Mouse (Mus musculus): Measurements from ENCODE around the gene Zfyve1. TPM values are rescaled to one million over a fixed set of nuclear protein-coding genes. Genes with fewer than 3 reads are reported as not detected.
"Not testable (repeated sequence)": the region's sequence is repeated elsewhere in the genome, so short reads cannot be mapped to it uniquely, and the experiment has no call there.

Gene Zfyve1
- polyA plus RNA-seq (2014; fragmentation: Nextera tagmentation; extraction: Ambion mirVana), result 19.4 and 21.4 TPM in 2 replicates

DNA sequence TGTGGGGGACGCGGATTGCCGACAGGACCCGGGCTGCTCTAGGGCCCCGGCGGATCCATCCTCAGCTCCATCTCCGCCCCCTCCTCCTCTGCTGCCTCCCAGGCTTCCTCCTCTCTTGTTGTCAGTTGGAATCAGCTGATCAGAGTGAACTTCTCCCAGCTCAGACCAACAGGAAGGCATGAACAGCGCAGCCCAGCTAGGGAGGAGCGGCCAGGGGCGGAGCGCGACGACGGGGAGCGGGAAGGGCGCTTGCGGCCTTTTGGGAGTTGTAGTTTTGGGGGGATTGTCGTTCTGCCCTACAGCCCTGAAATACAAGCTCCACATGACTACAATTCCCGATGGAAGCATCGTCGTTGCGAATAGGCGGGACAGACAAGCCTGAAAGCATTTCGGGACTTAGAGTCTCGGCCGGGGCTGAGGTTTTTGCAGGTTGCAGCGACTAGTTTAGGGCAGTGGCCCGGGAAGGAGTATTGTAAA is at the start of gene Zfyve1:
TSS of gene Zfyve1 (minus strand) at position 198 of the 477 bp plus-strand sequence.
- no peaks in the 10 kb centered on the region for H3K27me3 ChIP-seq (ENCODE audit: control insufficient read depth, insufficient read depth, low read length)
- H3K4me3 ChIP-seq (ENCODE audit: low read depth, low read length), result peak within 1 kb of the TSS; percentile 78
- peak within 1 kb of the TSS; percentile 80 for H3K27ac ChIP-seq (ENCODE audit: low read depth, low read length)
- no peaks in the 10 kb centered on the region; the same call in 1 of the 2 replicates for H3K36me3 ChIP-seq (ENCODE audit: control insufficient read depth, insufficient read depth, low read length)
- peak within 1 kb of the TSS; percentile 89 for H3K9ac ChIP-seq (ENCODE audit: low read length)
- H3K9me3 ChIP-seq (ENCODE audit: control insufficient read depth, low read length), result no peaks in the 10 kb centered on the region
- ATAC-seq (ENCODE audit: low FRiP score) (peak; percentile 99), DNase-seq (ENCODE audit: low spot score, missing footprints) (peak; percentile 98)
- H3K4me1 ChIP-seq (ENCODE audit: control insufficient read depth, insufficient read depth, low read length), result peaks cover 3% of the 10 kb centered on the region
- 0% methylated on average over 28 of the region's 28 CpGs for WGBS
- peak within 1 kb of the TSS; percentile 54 for H3K4me2 ChIP-seq

DNA sequence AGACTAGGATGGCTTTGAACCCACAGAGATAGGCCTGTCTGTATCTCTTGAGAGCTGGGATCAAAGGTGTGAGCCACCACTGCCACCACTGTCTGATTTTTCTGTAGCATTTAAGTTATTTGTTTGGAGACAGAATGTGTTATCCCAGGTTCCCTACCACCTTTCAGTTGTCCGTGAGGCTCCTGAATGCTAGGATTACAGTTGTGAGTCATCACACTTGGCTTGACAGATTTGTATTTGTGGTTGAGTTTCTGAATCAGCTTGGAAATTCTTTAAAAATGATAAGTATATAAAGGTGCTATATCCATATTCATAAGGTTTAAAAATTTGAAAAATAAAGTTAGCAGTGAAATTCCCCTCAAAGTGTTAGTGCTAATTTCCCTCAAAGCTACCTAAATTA is 46.1 kb upstream of the Zfyve1 start:
- Histone ChIP-seq H3K9ac (ENCODE audit: low read length) (no peak overlapping the region), H3K36me3 (ENCODE audit: control insufficient read depth, insufficient read depth, low read length) (peaks cover 9% of the 10 kb centered on the region; the same call in 1 of the 2 replicates)

DNA sequence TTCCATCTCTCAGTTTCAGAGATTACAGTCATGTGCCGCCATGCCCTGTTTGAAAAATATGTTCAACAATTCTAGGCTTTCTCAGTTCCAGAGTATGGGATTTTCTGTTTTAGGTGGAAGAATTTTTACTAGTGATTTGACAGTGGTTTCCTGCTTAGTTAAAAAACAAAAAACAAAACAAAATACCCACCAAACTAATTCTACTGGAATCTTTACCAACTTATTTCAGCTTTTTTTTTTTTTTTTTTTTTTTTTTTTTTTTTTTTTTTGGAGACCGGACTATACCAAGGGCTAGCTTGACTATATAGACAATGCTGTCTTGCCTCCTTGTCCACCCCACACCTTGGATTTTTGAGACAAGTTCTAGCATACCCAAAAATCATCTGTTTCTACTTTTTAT is 44.2 kb upstream of the Zfyve1 start:
- H3K4me3 ChIP-seq (ENCODE audit: low read depth, low read length), result no peak overlapping the region
- H3K9me3 ChIP-seq (ENCODE audit: control insufficient read depth, low read length), result no peaks in the 10 kb centered on the region
- DNase-seq (ENCODE audit: low spot score, missing footprints) (no peak), ATAC-seq (ENCODE audit: low FRiP score) (no peak)
- WGBS, result 90% methylated on average over 2 of the region's 2 CpGs
- no peaks in the 10 kb centered on the region for H3K4me1 ChIP-seq (ENCODE audit: control insufficient read depth, insufficient read depth, low read length)
- no peak overlapping the region for H3K27ac ChIP-seq (ENCODE audit: low read depth, low read length)
- H3K4me2 ChIP-seq, result no peak overlapping the region
- no peak overlapping the region for H3K9ac ChIP-seq (ENCODE audit: low read length)
- H3K27me3 ChIP-seq (ENCODE audit: control insufficient read depth, insufficient read depth, low read length), result no peaks in the 10 kb centered on the region
- H3K36me3 ChIP-seq (ENCODE audit: control insufficient read depth, insufficient read depth, low read length), result peaks cover 13% of the 10 kb centered on the region

More for the DNA sequence above, 46.1 kb upstream of the Zfyve1 start:
- DNase-seq (ENCODE audit: low spot score, missing footprints), result no peak
- 90% methylated on average over 1 of the region's 1 CpGs for WGBS
- no peaks in the 10 kb centered on the region for H3K27me3 ChIP-seq (ENCODE audit: control insufficient read depth, insufficient read depth, low read length)
- no peaks in the 10 kb centered on the region for H3K4me1 ChIP-seq (ENCODE audit: control insufficient read depth, insufficient read depth, low read length)
- H3K4me3 ChIP-seq (ENCODE audit: low read depth, low read length), result no peak overlapping the region
- no peak for ATAC-seq (ENCODE audit: low FRiP score)
- no peaks in the 10 kb centered on the region for H3K9me3 ChIP-seq (ENCODE audit: control insufficient read depth, low read length)
- no peak overlapping the region for H3K4me2 ChIP-seq
- no peak overlapping the region for H3K27ac ChIP-seq (ENCODE audit: low read depth, low read length)

DNA sequence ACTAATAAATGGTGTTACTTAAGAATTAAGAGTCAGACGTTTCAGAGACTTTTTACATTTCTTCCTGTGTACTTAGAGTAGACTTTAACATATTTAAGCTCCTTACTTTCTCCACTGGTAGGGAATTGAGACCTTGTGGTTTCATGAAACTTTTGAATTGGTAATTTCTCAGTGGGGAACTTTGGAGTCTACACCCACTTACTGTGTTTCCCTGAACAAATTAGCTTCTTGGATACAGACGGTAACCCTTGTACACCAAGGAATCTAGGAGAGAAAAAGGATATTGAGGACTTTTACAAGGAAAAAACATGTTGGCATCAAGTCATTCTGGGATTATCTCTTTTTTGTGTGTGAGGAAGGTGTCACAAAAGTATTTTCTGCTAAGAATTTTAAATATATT is 36.8 kb upstream of the Zfyve1 start:
- no peaks in the 10 kb centered on the region for H3K9me3 ChIP-seq (ENCODE audit: control insufficient read depth, low read length)
- no peak overlapping the region for H3K27ac ChIP-seq (ENCODE audit: low read depth, low read length)
- H3K36me3 ChIP-seq (ENCODE audit: control insufficient read depth, insufficient read depth, low read length), result peaks cover 6% of the 10 kb centered on the region
- ATAC-seq (ENCODE audit: low FRiP score) (no peak), DNase-seq (ENCODE audit: low spot score, missing footprints) (no peak)
- 60% methylated on average over 2 of the region's 2 CpGs for WGBS
- no peak overlapping the region for H3K9ac ChIP-seq (ENCODE audit: low read length)
- no peak overlapping the region for H3K4me3 ChIP-seq (ENCODE audit: low read depth, low read length)
- peaks cover 4% of the 10 kb centered on the region; the same call in 1 of the 2 replicates for H3K4me1 ChIP-seq (ENCODE audit: control insufficient read depth, insufficient read depth, low read length)
- peak overlapping the region; percentile 51; the same call in 1 of the 2 replicates for H3K4me2 ChIP-seq
- H3K27me3 ChIP-seq (ENCODE audit: control insufficient read depth, insufficient read depth, low read length), result no peaks in the 10 kb centered on the region

DNA sequence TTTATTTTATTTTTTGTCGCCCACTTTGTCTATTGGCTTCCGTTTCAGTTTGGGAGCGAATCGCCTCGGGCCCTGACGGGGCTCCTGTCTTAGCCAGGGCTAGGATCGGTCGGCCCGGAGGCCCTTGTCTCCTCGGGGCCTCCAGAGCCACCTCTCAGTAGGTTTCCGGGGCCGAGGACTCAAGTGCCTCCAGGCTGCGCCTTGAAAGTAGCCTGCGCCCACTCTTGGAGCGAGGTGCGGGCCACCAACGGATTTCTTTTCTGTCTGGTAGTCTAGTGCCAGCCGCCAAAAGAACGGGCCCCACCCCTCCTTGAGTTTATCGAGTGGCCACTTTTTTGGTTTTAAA is 35.6 kb upstream of the Zfyve1 start:
- peak overlapping the region; percentile 94 for H3K27ac ChIP-seq (ENCODE audit: low read depth, low read length)
- peaks cover 4% of the 10 kb centered on the region; the same call in 1 of the 2 replicates for H3K4me1 ChIP-seq (ENCODE audit: control insufficient read depth, insufficient read depth, low read length)
- peak overlapping the region; percentile 99 for H3K9ac ChIP-seq (ENCODE audit: low read length)
- no peaks in the 10 kb centered on the region for H3K9me3 ChIP-seq (ENCODE audit: control insufficient read depth, low read length)
- no peaks in the 10 kb centered on the region for H3K27me3 ChIP-seq (ENCODE audit: control insufficient read depth, insufficient read depth, low read length)
- H3K36me3 ChIP-seq (ENCODE audit: control insufficient read depth, insufficient read depth, low read length), result peaks cover 6% of the 10 kb centered on the region
- DNase-seq (ENCODE audit: low spot score, missing footprints), result peak; percentile 96
- H3K4me2 ChIP-seq, result peak overlapping the region; percentile 51
- WGBS, result under 1% methylated on average over 20 of the region's 20 CpGs
- ATAC-seq (ENCODE audit: low FRiP score), result peak; percentile 66
- H3K4me3 ChIP-seq (ENCODE audit: low read depth, low read length), result peak overlapping the region; percentile 93

DNA sequence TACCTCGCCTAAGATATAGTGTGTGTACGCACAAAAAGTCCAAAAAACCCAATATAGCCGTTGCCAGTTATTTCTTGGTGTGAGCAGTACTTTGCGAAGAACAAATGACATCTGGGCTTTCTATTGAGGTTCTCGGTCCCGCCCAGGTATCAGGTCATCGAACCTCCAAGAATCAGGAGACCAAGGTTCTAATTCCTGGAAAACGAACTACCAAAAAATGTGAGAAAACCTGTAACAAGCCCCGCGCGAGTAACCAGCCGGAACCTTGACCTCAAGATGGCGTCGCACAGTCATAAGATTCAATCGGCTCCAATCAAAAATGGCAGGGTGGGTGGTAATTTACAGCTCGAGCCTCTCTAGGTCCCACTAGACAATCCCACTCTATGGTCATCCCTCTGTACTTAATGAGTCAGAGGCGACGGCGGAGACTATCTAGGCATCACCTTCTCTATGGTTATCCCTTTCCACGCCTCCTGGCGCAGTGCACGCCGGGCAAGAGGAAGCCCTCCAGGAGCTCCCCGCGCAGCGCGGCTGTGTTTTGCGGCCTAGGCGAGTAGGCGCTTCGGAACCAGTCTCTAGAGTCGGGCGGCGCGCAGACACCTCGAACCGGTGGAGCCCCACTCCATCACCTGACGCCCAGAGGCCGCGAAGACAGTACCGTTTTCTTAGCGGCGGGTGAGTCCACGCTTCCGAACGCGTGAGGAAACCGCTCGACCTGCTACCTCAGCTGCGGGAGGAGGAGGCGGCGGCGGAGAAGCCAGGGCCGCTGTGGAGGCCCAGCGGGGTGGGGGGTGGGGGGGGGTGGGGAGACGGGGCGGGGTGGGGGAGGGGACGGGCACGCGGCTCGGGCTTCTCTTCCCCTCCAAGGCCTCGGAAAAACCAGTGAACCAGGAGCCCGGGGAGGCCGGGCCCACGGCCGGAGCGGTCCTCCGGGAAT is 35.0 kb upstream of the Zfyve1 start:
- ATAC-seq (ENCODE audit: low FRiP score) (peak; percentile 100), DNase-seq (ENCODE audit: low spot score, missing footprints) (peak; percentile 99)
- Histone ChIP-seq H3K27me3 (ENCODE audit: control insufficient read depth, insufficient read depth, low read length) (no peaks in the 10 kb centered on the region), H3K4me2 (peak overlapping the region; percentile 69), H3K36me3 (ENCODE audit: control insufficient read depth, insufficient read depth, low read length) (peaks cover 2% of the 10 kb centered on the region), H3K9ac (ENCODE audit: low read length) (peak overlapping the region; percentile 99), H3K27ac (ENCODE audit: low read depth, low read length) (peak overlapping the region; percentile 94), H3K9me3 (ENCODE audit: control insufficient read depth, low read length) (no peaks in the 10 kb centered on the region), H3K4me1 (ENCODE audit: control insufficient read depth, insufficient read depth, low read length) (peaks cover 4% of the 10 kb centered on the region; the same call in 1 of the 2 replicates), H3K4me3 (ENCODE audit: low read depth, low read length) (peak overlapping the region; percentile 93)
- WGBS, result under 1% methylated on average over 59 of the region's 68 CpGs

DNA sequence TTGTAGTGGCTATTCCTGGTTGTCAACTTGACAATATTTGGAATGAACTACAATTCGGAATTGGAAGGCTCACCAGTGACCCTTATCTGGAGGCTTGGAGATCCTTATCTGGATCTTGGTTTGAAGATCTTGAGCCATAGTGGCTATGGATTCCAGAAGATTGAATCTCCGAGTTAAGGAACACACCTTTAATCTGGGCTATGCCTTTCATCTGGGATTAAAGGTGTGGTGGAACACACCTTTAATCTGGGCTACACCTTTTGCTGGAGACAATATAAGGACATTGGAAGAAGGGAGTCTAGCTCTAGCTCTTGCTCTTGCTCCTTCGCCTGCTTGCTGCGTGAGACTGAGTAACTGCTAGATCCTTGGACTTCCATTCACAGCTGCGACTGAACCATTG is 33.9 kb upstream of the Zfyve1 start, which contains the start of gene Rbm25:
TSS of gene Rbm25 (plus strand) at position 301 of the 400 bp plus-strand sequence.
- not testable (repeated sequence) for H3K9me3 ChIP-seq (ENCODE audit: control insufficient read depth, low read length); ATAC-seq (ENCODE audit: low FRiP score); H3K27me3 ChIP-seq (ENCODE audit: control insufficient read depth, insufficient read depth, low read length); DNase-seq (ENCODE audit: low spot score, missing footprints); H3K36me3 ChIP-seq (ENCODE audit: control insufficient read depth, insufficient read depth, low read length); H3K4me1 ChIP-seq (ENCODE audit: control insufficient read depth, insufficient read depth, low read length)
- no CpG with 5 or more reads among the region's 5 CpGs for WGBS
- Histone ChIP-seq H3K4me2 (peak within 1 kb of the TSS; percentile 69), H3K4me3 (ENCODE audit: low read depth, low read length) (peak within 1 kb of the TSS; percentile 93), H3K9ac (ENCODE audit: low read length) (peak within 1 kb of the TSS; percentile 99), H3K27ac (ENCODE audit: low read depth, low read length) (peak within 1 kb of the TSS; percentile 94)

DNA sequence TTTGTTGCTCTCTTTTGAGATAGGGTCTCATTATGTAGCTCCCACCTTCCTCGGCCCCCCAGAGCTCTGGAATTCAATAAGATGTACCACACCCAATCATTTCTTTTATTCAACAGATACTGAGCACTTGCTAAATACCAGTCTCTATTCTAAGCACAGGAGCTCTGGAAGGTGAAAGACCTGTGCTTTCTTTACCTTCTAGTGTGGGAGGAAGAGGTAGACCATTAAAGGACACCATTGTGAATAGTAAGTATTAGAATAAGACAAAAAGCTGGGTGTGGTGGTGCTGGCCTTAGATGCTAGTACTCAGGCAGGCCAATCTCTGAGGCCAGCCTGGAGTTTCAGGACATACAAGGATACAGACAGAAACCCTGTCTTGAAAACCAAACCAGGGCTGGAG is 27.3 kb upstream of the Zfyve1 start:
- no peaks in the 10 kb centered on the region for H3K4me1 ChIP-seq (ENCODE audit: control insufficient read depth, insufficient read depth, low read length)
- DNase-seq (ENCODE audit: low spot score, missing footprints), result no peak
- 97% methylated on average over 1 of the region's 1 CpGs for WGBS
- no peak overlapping the region for H3K27ac ChIP-seq (ENCODE audit: low read depth, low read length)
- H3K9ac ChIP-seq (ENCODE audit: low read length), result no peak overlapping the region
- no peaks in the 10 kb centered on the region for H3K27me3 ChIP-seq (ENCODE audit: control insufficient read depth, insufficient read depth, low read length)
- no peak overlapping the region for H3K4me3 ChIP-seq (ENCODE audit: low read depth, low read length)
- no peak for ATAC-seq (ENCODE audit: low FRiP score)
- H3K4me2 ChIP-seq, result no peak overlapping the region
- H3K9me3 ChIP-seq (ENCODE audit: control insufficient read depth, low read length), result no peaks in the 10 kb centered on the region
- no peaks in the 10 kb centered on the region for H3K36me3 ChIP-seq (ENCODE audit: control insufficient read depth, insufficient read depth, low read length)

All from midbrain, embryonic 11.5 days (tissue).